Mouse (Mus musculus) monocyte, adult 5-6 weeks (primary cell): ENCODE results near the gene Cntn2. TPM values are rescaled to one million over a fixed set of nuclear protein-coding genes. Genes with fewer than 3 reads are reported as not detected.

Source experiments
- ATAC-seq: fragments of 153-309, 156-312 bp; replicated peaks from 2 replicates; pipeline ENCODE4 v1.8.0; 2017; ENCODE audit warnings: mild to moderate bottlenecking; ENCODE audit not compliant: low TSS enrichment, insufficient number of reproducible peaks, severe bottlenecking, poor library complexity, low FRiP score
- total RNA-seq: library from RNA; stranded (forward); fragments of 200-1000, 200-491, 200-594 nt; gene quantifications from 3 replicates; pipeline ENCODE4 v1.2.3, GENCODE M21; 2017

Cntn2 gene
- total RNA-seq: not detected in 3 replicates

DNA sequence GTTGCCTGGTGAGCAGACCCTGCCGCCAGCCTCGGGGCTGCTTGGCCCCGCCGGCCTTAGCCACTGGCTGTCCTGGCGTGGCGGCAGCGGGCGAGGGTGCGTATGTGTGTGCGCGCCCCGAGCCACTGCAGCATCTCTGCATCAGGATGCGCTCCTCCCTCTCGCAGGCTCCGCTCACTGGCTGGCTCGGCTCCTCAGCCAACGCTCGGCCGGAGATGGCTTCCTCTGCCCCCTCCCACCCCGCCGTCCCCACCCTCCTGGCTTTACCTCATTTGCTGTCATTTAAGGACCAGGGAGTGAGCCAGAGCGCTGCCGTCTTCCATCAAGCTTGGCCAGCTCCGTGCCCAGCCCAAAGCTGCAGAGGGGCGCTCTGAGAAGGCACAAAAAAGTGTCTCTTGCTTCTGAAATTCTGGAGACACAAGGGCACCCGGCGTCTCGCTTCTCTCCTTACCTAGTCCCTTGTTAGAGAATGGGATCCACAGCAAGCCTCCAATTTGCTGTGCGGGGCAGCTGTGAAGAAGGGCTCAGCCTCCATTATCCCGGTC lies at the start of gene Cntn2:
Cntn2 (minus strand) TSS at position 495 of the 545 bp plus-strand sequence.
- no peak for ATAC-seq

DNA sequence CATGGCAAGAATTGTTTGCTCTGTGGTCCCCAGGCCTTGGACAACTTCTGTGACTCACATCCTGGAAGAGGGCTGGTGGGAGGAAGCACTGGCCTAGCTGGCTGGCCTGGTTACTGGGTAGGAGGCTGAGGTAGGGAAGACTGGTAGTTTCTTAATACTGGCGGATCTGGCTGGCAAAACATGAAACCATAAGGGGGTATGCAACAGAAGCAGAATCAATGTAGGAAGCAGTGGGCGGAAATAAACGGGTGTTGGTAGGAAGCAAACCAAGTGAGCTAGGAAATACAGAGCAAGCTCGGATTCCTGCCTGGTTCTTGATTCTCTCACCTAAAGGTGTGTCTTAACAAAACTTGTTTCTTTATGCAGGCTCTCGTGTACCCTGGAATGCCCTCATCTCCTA lies 49.1 kb upstream of the Cntn2 start:
- no peak for ATAC-seq

DNA sequence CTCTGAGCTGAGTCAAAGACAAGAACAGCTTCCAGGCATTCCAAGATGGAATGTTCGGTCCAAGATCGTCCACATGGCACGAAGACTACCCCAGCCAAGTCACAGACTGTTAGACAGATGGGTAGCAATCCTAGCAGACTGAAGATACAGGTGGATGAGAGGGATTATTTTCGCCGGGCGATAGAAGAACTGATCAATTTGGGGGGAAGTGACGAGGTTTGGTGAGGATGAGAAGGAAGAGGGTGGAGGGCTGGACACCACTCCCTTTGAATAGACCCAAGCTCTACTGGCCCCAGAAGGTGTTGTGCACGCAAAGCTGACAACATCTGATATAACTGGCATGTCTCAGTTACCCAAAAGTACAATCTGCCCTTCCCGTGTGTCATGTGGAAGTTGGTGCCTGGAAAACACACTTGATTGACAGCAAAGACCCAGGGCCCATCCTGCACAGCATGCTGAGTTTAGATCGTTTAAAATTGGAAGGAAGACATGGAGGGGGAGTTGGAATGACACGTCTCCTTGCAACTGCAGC lies 48.4 kb upstream of the Cntn2 start:
- ATAC-seq: no peak

DNA sequence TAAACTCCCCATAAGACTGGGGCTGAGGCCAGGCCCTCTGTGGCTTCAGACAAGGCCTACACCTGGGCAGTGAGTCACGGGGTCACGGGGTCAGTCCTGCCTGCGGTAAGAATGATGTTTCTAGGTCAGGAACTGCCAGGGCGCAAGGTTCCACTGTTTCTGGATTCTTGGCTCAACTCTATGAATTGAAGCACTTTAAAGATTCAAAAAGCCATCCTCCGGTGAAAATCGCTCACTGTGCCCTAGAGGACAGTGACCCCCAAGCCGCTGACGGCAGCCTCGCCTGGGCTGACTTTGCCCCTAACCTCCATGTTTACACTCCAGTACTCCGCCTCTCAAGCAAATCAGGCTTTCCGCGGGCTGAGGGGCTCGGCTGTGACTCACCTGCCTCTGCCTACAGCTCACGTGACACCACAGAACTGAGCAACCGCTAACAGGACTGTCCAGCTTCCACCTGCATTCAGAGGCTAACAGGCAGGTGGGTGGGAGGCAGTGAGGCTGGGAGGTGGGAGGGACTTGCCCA lies 43.7 kb upstream of the Cntn2 start:
- no peak for ATAC-seq

DNA sequence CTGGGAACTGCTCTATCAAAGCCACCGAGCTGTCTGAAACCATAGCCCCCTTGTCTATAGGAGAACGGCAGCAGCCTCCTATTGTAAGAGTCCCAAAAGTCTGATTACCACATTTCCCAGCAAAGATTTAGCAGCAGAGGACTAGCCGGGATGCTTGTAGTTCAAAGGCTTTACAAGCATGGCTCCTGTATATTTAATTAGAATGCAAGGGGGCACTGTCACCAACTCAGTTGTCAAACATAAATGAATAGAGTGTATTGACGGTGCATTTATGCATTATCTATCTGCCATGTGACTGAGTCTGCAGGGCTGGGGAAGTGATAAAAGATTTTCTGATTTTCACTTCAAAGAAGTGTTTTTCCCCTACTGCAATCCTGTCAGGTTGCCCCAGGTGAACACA lies 42.3 kb upstream of the Cntn2 start:
- ATAC-seq: no peak

DNA sequence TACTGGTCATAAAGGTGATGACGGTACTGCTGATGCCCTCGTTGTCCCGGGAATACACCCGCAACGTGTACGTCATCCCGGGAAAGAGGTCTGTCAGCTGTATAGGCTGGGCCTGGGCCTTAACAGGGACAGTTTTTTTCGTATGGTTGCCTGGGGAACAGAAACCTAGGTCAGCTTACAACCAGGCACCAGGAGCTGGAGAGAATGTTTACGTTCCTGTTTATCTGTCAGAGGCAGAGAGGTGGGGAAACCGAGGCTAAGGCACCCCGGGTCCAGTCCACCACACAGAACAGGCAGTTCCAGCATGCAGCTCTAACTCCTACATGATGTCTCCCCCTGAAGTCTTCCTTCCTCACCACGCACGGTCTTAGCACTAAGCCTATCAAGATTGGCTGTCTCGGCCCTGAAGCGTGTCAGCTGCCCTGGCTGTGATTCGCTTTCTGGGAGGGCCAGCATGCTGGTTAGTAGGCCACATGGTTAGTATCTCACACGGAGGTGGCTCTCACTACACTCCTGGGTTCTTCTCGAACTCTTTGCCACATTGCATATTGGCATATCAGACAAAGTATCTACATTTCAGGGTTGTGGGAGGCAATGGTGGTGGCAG lies 40.0 kb upstream of the Cntn2 start:
- ATAC-seq: no peak

DNA sequence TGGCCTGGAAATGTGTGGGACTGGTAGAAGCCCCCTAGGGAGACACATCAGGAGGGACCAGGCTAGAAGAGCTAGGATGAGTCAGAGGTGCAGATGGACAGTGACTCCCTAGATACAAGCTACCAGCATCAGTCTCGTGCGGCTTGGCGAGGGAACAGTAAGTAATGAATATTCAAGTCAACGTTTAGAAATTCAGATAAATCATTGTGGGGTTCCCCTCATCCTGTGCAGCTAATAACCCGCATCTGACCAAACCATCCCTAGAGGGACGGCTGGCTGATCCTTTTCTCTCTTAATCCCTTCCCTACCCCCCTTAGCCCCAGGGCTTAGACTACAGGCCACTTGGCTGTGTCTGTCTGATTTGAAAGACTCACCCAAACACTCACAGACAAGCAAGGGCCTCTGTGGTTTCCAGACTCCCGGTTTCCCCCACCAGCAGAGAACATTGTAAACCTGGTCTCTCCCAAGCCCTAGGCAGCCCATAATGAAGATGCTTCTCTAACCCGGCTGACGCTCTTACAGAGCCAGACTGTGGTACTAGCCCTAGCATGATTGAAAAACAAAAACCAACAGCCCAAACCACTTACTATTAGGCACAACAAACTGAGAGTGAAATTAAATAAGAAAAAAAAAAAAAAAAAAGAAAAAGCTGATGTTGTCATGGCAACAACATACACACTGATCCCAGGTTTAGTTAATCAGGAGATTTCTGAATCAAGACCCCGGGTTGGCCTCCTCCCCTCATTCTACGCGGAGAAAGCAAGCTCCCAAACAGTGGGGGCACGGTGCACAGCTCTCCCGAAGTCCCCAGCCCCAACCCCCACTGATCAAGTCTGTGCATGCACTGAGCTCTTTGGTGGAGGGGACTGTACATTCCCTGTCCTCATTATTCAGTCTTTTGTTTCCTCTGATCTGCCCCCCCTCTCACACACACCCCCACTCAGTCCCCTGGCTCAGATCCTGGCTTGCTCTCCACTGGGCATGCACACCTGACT lies 39.1 kb upstream of the Cntn2 start:
- no peak for ATAC-seq

DNA sequence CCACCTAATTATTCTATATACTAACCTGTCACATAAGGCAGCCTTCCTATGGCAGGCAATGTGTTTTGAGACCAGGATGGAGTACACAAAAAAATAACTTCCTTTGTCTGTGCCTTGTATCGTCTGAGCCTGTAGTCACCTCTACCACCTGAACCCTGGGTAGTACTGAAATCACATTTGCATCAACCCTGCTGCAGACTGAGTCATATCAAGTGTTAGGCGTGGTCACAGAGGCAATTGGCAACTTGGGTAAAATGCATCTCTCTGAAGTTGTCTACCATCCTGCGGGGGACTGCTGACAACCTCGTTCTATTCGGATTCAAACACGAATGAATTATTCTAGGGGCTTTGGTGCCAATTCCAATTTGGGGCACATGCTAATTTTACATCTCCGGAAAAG lies 37.0 kb upstream of the Cntn2 start:
- ATAC-seq: no peak

DNA sequence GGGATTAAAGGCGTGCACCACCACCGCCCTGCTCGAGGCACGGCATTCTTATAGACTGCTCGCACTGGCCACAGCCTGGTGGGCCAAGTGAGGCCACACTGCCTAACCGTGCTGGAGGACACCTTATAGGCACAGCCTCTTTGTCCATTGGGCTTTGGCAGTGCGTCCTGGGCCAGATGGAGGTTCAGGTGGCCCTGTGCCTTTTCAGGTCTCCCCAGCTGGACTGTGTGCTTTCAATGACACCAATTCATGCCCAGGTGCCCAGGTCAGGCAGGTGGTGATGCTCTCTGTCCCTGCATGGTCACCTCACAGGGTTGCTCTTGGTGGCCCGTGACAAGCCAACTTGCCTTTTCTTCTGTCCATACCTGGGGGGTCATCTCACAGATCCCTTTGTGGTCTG lies 33.8 kb upstream of the Cntn2 start:
- no peak for ATAC-seq

DNA sequence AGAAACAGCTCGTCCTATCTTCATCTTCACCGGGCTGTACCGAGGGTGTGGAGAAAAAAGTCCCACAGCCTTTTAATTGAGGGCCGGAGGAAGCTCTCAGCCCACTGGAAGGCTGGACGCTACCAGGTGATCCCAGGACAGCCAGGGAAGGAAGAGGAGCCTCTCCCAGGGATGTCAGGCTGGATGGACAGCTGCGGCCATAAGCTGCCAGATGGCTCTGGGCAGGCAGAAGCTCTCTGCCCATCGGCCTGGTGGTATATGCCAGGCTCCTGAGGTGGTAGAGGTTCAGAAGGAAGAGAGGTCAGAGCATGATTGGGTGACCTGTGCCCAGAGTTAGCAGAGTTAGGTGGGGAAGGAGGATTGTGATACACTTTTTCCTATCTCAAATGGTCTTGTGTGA lies 29.8 kb upstream of the Cntn2 start:
- ATAC-seq: no peak

DNA sequence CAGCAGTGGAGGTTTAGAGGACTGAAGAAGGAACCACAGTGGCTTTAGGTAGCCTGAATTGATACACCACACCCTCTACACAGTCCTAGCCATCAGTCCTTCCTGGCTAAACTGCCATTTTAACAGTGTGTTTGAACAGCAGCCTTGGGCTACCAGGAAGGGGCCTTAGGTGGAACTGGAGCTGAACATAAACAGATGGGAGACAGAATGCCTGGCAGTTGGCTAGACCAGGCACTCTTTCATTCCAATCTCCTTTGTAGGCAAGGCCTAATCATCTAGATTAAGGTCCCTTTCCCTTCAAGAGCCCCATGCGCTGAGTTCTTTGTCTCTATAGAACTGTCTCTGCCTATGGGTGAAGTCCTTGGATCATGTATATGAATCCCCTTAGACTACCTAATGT lies 28.6 kb upstream of the Cntn2 start:
- no peak for ATAC-seq

DNA sequence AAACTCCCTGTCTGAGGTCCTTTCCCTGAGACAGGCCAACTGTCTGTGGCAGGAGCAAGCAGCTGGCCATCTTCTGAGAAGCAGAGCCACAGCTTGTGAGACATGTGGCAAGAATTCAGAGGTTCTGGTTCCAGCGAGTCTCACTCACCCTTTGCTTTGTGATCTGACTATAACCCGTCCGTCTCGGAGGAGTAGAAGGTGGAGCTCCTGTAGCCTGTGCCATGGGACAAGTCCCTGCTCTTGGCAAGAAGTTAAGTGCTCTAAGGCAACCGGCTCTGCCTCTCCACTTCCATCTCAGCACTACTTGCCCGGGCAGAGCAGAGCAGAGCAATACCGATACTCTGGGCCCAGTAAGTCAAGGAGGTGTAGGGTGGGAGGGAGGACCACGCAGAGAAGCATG lies 27.9 kb upstream of the Cntn2 start:
- ATAC-seq: no peak

DNA sequence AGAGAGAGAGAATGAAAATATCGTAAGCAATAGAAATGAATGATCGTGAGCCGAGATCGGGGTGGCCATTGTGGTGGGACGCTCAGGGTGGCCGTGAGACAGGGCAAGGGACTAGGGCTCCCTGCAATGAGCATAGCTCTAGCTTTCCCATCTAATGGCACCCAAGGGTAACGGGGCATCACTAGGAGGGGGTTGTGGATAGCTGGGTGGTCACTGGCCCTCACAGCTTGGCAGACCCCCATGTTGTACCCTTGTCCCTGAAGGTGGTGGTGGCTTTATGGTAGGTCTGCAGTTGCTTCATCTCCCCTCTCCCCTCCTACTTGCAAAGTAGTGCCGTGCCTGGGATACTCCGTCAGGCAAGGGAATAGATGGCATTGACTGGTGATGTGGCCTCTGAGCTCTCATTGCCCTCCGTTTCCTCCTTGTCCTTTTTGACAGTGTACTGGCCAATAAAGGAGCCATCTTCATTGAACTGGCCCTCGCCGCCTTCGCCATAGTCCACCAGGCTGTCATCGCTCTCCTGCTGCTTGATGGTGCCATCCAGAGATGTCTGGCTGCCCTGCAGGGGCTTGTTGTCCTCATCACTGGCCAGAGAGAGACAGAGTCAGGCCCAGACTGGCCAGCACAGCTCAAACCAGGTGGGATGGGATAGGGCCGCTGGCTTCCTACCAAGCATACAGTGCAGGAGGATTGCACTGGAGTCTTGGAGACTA lies 27.2 kb upstream of the Cntn2 start:
- no peak for ATAC-seq

DNA sequence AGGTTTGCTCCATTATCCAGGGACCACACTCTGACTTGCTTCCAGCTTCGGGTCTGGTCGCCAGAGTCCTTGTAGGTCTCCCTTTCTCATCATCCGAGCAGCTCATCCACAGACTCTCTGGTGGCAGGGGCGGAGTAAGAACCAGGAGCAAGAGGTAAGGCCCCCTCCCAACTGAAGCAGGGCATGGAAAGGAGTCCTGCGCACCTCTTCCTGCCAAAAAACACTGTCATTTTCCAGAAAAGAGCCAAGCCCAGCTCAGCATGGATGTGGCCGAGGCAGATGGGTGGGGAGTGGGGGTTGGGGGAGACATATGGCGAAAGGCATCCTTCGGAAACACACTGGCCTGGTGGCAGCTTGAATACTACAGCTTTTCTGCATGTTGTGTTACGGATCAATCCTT lies 26.5 kb upstream of the Cntn2 start:
- ATAC-seq: no peak

DNA sequence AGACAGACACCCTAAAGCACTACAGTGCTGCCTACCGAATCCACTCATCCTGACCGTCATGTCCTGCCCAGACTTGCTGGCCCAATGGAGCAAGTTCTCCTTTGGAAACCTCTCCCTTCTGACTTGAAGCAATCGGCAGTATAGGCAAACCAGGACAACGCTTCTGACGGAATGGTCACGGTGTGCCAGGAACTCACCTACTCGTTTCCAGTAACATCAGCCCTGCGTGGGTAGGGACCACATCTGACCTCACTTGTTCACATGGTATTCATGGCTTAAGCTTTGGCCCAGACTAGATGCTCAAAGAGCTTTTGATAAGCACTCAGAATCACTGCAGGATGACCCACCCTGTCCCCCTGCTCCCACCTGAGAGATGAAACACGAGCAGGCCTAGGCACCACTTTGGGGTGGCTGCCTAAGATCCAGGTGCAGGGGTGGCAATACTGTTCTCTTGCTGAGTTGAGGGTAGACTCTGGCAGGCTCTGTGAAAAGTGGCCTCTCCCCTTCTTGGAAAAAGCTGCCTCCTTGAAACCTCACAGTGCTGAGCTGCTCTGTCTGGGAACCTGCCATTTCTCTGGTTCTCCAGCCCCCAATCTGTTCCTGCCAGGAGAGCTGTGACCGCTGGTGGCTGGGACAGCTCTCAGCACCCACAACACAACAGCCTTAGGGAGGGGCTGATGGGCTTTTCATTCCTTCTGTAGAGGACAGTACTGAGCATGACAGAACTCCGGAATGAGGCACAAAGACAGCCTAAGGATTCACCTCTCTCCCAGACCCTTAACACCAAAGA lies 24.5 kb upstream of the Cntn2 start:
- no peak for ATAC-seq

DNA sequence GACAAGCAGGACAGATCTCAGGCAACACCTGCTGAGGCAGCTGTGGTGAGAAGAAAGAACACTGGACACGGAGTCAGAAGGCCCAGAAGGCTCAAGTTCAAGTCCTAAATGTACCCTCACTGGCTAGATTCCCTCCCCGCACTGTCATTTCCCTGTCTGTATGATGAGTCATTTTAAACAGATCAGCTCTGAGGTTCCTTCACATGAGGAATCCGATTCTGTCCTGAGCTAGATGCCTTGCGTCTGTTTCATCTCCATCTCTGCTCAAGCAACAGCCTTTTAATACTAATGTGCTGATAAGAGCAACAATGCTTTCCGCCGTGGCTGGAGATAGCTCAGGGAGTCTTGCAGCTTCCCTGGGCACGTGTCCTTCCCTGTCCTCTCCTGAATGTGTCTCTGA lies 22.7 kb upstream of the Cntn2 start:
- no peak for ATAC-seq

DNA sequence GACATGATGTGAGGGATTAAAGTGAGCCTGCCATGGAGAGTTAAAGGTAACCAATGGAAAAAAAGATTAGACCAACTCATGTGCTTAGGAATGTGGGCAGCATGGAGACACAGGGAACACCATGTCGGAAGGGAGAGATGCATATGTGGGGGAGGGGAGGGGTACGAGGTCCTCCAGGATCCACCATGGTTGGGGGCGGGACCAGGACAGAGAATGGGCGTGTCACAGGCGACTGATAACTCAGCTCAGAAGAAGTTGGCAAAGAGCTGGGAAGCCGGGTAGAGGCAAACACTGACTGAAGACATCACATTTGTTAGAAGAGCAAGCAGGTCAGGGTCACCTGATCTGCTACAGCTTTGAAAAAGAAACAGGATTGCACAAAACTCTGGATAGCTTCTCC lies 21.9 kb upstream of the Cntn2 start:
- no peak for ATAC-seq

DNA sequence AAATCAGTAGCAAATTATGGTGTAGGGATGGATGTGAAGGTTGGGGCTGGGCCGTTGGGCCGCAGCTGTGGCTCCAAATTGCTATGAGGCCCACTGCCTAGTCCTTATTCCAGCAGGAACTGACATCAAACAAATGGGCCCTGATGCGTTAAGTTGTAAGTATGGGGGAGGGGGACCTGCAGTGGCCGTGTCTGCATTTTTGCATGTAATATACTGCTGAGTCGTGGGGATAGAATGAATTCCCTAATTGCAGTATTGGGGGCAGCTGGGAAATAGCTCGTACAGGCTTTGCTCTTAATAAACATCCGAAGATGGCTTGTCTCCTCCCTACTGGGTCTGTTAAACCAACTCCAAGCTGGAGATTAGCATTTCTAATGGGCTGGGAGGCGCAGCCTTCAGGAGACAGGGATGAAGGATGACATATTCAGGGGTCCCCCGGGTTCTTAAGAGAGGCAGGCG lies 19.3 kb upstream of the Cntn2 start:
- no peak for ATAC-seq
